Mouse (Mus musculus): ENCODE results near the gene Zfp598. TPM values are rescaled to one million over a fixed set of nuclear protein-coding genes. Genes with fewer than 3 reads are reported as not detected.

Zfp598 gene
- 10 to 100 TPM; 45.5 to 48.5 TPM for total RNA-seq (2021)

GRCm38 (mm10) chr17:24669545-24670245, at the start of gene Zfp598:
TSS of gene Zfp598 (plus strand) at chr17:24669687.
- peak; percentile 94 for DNase-seq
- intact Hi-C loops (cut with DNase I): no loop called here

- no peak for DNase-seq
- intact Hi-C loops (cut with DNase I): no loop called here
Measured at GRCm38 (mm10) chr17:24625472-24625871, 44.0 kb upstream of the Zfp598 start.

GRCm38 (mm10) chr17:24628646-24629045, 40.8 kb upstream of the Zfp598 start:
- DNase-seq: peak; percentile 63

GRCm38 (mm10) chr17:24630072-24630471, 39.4 kb upstream of the Zfp598 start:
- intact Hi-C loops (cut with DNase I): no loop called here
- DNase-seq: no peak

More at GRCm38 (mm10) chr17:24628646-24629045, 40.8 kb upstream of the Zfp598 start:
- intact Hi-C loops (cut with DNase I): no loop called here

- peak; percentile 84 for DNase-seq
- intact Hi-C loops (cut with DNase I): no loop called here
Measured at GRCm38 (mm10) chr17:24632167-24632812, 37.2 kb upstream of the Zfp598 start, which contains the start of the genes Tsc2 and Nthl1. TSS of gene Tsc2 (minus strand) at chr17:24632630. TSS of gene Nthl1 (plus strand) at chr17:24632680.

GRCm38 (mm10) chr17:24632813-24633449, 36.6 kb upstream of the Zfp598 start:
- DNase-seq: no peak
- intact Hi-C loops (cut with DNase I): no loop called here

- DNase-seq: no peak
- intact Hi-C loops (cut with DNase I): no loop called here
Measured at GRCm38 (mm10) chr17:24633831-24634230, 35.7 kb upstream of the Zfp598 start.

- intact Hi-C loops (cut with DNase I): no loop called here
- DNase-seq: no peak
Measured at GRCm38 (mm10) chr17:24635024-24635423, 34.5 kb upstream of the Zfp598 start.

- intact Hi-C loops (cut with DNase I): no loop called here
- DNase-seq: no peak
Measured at GRCm38 (mm10) chr17:24635694-24636093, 33.8 kb upstream of the Zfp598 start.

- intact Hi-C loops (cut with DNase I): no loop called here
- DNase-seq: no peak
Measured at GRCm38 (mm10) chr17:24636781-24637481, 32.6 kb upstream of the Zfp598 start.

GRCm38 (mm10) chr17:24638214-24638613, 31.3 kb upstream of the Zfp598 start:
- intact Hi-C loops (cut with DNase I): no loop called here
- DNase-seq: no peak

- intact Hi-C loops (cut with DNase I): no loop called here
- DNase-seq: no peak
Measured at GRCm38 (mm10) chr17:24638840-24639239, 30.6 kb upstream of the Zfp598 start.

- intact Hi-C loops (cut with DNase I): no loop called here
Measured at GRCm38 (mm10) chr17:24639571-24639988, 29.9 kb upstream of the Zfp598 start.

GRCm38 (mm10) chr17:24640119-24640518, 29.4 kb upstream of the Zfp598 start:
- DNase-seq: no peak
- intact Hi-C loops (cut with DNase I): no loop called here

More at GRCm38 (mm10) chr17:24639571-24639988, 29.9 kb upstream of the Zfp598 start:
- DNase-seq: no peak

- no peak for DNase-seq
- intact Hi-C loops (cut with DNase I): no loop called here
Measured at GRCm38 (mm10) chr17:24640581-24640980, 28.9 kb upstream of the Zfp598 start.

GRCm38 (mm10) chr17:24641944-24642343, 27.5 kb upstream of the Zfp598 start:
- intact Hi-C loops (cut with DNase I): no loop called here
- DNase-seq: no peak

GRCm38 (mm10) chr17:24642791-24643343, 26.6 kb upstream of the Zfp598 start:
- intact Hi-C loops (cut with DNase I): no loop called here
- no peak for DNase-seq

- no peak for DNase-seq
- intact Hi-C loops (cut with DNase I): no loop called here
Measured at GRCm38 (mm10) chr17:24644030-24644715, 25.3 kb upstream of the Zfp598 start.

GRCm38 (mm10) chr17:24644875-24645721, 24.4 kb upstream of the Zfp598 start:
- intact Hi-C loops (cut with DNase I): no loop called here
- DNase-seq: no peak

Measured in left cerebral cortex, postnatal 4 days (tissue).